Mouse (Mus musculus): ENCODE measurements at regions not wholly inside any gene's neighbourhood (a gene's known extent, or its start where the extent isn't known, plus 50 kb on each side); places are given as distances from the start of the nearest gene placed in this dataset.

- TF ChIP-seq CTCF (conservative IDR thresholded peaks at IDR 0.05; ENCODE audit: low read length) (no peak), POU5F1 (IDR thresholded peaks at IDR 0.05; ENCODE audit: borderline replicate concordance, low read length) (no peak)
Measured at GRCm38 (mm10) chr17:85902575-85902974, 214.5 kb upstream of the Six2 start.

All from E14TG2a.4 (cell line).